Mouse (Mus musculus) brain, embryonic 14.5 days (tissue): ENCODE data around the gene Casp8.

ENCODE experiments used
- CTCF ChIP-seq: fragments of 200-500 bp; IDR thresholded peaks from 2 replicates; pipeline ENCODE4 v1.5.1; 2012; ENCODE audit warnings: inconsistent platforms, mild to moderate bottlenecking, moderate library complexity, borderline replicate concordance; ENCODE audit not compliant: insufficient read depth, insufficient read length; ENCODE audit errors: extremely low read depth
- POLR2A ChIP-seq: fragments of 200-500 bp; IDR thresholded peaks from 2 replicates; pipeline ENCODE4 v1.6.1; 2012; ENCODE audit warnings: mild to moderate bottlenecking, inconsistent platforms, borderline replicate concordance; ENCODE audit not compliant: poor library complexity, insufficient read depth, insufficient read length, severe bottlenecking; ENCODE audit errors: extremely low read depth

DNA sequence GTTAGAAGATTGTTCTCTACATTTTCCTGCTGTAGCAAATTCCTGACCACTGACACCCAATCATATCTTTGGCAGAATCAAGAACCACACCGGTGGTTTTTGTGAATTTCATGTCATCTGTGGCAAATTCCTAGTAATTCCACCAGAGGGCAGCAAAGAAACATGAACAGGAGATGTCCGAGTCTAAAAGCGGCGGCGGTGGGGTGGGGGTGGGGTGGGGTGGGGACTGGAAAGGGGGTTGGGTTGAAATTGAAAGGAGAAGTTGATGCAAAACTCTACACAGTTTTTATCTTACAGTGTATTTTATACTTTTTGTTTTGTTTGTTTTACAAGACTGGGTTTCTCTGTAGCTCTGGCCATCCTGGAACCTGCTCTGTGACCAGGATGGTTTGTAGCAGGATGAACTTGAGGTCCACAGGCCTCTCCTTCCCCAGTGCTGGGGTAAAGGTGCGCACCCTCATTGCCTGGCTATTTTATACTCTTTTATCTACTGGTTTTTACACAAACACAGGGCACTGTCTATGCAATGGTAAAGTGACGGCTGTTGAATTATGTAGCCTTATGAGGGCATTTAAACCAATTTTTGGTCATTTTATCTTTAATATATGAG lies 25.0 kb upstream of the Casp8 start:
- TF ChIP-seq CTCF (peak; percentile 57; the same call in 1 of the 2 replicates), POLR2A (no peak)
